Mouse (Mus musculus) layer of hippocampus, adult 8-10 months (tissue): ENCODE results near the gene Eml4. TPM values are rescaled to one million over a fixed set of nuclear protein-coding genes. Genes with fewer than 3 reads are reported as not detected.
A peak's percentile ranks its signal among the peaks of the same experiment; 100 is the strongest.

Source experiments
- DNase-seq, 2 experiments: peaks; one replicate each; pipeline ENCODE4 v3.0.0; 2022; ENCODE audit warnings: low spot score in 2 of 2
- total RNA-seq, 4 experiments: library from RNA; stranded (reverse); gene quantifications; 2 replicates each; pipeline ENCODE4 v1.2.4; 2022

Eml4 gene
- total RNA-seq, 4 experiments from 2014 or later = 23.7 to 25.6 (median 24.3) TPM

GRCm38 (mm10) chr17:83487762-83488161 lies 137.0 kb downstream of the Eml4 start:
- no peak for DNase-seq

GRCm38 (mm10) chr17:83498889-83499288 lies 148.2 kb downstream of the Eml4 start:
- no peak for DNase-seq

- DNase-seq = no peak
Observed at GRCm38 (mm10) chr17:83499692-83500091, 149.0 kb downstream of the Eml4 start.

GRCm38 (mm10) chr17:83503693-83504092 lies 153.0 kb downstream of the Eml4 start:
- DNase-seq = no peak

- no peak for DNase-seq
Observed at GRCm38 (mm10) chr17:83512130-83512529, 161.4 kb downstream of the Eml4 start.

GRCm38 (mm10) chr17:83513655-83514212 lies 163.0 kb downstream of the Eml4 start:
- DNase-seq = peak in 1 of 2 experiments; percentile 18

GRCm38 (mm10) chr17:83514213-83514701 lies 163.5 kb downstream of the Eml4 start:
- DNase-seq = peak; percentile 85 to 88

- peak; percentile 35 to 56 for DNase-seq
Observed at GRCm38 (mm10) chr17:83517280-83518015, 166.7 kb downstream of the Eml4 start, which contains the start of gene Cox7a2l. TSS of gene Cox7a2l (minus strand) at chr17:83517330.

GRCm38 (mm10) chr17:83521881-83522280 lies 171.2 kb downstream of the Eml4 start:
- DNase-seq = no peak

- DNase-seq = no peak
Observed at GRCm38 (mm10) chr17:83522590-83523379, 172.1 kb downstream of the Eml4 start.

GRCm38 (mm10) chr17:83524753-83525152 lies 174.0 kb downstream of the Eml4 start:
- no peak for DNase-seq

GRCm38 (mm10) chr17:83525596-83525995 lies 174.9 kb downstream of the Eml4 start:
- no peak for DNase-seq

GRCm38 (mm10) chr17:83526091-83526561 lies 175.4 kb downstream of the Eml4 start:
- DNase-seq = no peak

- DNase-seq = no peak
Observed at GRCm38 (mm10) chr17:83526624-83527532, 176.1 kb downstream of the Eml4 start.

GRCm38 (mm10) chr17:83527651-83528381 lies 177.1 kb downstream of the Eml4 start:
- no peak for DNase-seq

Other genes with a start within 250 kb of the Eml4 start
- 10 to 100 TPM; 14.9 to 18.8 (median 17.3) TPM for gene Pkdcc, start 135.6 kb upstream of the Eml4 start, total RNA-seq
- gene Cox7a2l, start 166.4 kb downstream of the Eml4 start, total RNA-seq = 100 to 1,000 TPM; 169 to 209 (median 187) TPM